Mouse (Mus musculus): ENCODE measurements around the gene Ucp2.

The Ucp2 gene

DNA sequence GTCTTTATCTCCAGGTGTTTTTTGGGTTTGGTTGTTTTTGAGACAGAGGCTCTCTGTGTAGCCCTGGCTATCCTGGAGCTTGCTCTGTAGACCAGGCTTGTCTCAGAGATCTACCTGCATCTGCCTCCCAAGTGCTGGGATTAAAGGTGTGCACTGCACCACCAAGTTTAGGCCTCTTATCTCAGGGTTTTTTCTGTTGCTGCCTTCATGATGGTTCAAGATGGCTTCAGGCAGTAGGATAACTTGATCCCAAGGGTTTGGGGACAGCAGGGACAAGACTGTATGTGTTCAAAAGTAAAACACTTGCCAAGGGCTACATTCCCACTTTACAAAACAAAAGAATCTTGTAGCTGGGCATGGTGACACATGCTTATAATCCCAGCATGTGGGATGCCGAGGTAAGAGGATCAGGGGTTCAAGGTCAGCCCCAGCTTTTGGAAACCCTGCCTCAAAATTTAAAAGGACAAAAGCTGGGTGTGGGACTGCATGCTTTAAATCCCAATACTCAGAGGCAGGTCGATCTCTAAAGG, 8.8 kb downstream of the Ucp2 start:
- DNase-seq (ENCODE audit: low read depth, low spot score) = no peak

DNA sequence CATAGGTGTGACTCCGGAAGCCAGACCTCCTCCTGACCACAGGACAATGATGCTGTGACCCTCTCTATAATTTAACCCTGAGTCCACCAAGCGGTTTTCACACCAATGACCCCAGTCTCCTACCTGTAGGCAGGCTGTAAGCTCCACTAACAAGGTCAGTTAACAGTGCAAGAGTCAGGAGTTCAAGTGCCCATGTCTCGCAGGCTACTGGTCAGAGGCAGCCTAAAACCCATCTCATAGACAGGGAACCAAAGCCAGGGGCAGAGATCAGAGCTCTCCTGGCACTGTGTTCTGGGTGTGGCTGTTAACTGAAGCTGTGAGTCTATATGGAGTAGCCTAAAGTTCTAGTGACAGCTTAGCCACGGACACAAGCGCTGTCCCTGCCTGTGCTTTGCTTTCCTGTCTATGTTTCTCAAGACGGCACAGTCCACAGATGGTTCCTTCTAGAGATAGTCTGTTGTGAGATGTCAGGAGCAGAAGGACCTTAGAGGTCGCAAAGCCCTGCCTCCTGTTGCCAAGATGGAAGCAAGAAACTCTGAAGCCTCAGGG, 9.3 kb downstream of the Ucp2 start:
- DNase-seq (ENCODE audit: low read depth, low spot score) = no peak

DNA sequence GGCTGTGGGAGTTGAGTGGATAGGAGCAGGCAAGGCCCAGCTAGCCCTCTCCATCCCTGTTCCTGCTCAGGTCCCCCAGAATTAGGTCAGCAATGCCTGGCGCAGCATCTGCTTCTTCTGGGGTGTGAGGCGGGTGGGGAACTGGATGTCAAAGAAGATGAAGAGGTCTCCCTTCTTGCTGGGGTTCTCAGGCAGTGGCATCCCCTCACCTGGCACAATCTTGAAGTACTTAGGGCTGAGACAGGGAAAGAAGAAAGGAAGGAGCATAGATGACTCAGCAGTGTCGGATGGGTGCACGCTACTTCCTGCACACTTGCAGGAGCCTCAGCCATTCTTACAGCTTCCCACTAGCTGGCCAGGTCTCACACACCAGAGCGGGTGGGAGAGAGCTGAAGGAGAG, 9.9 kb downstream of the Ucp2 start:
- DNase-seq (ENCODE audit: low read depth, low spot score) = no peak

DNA sequence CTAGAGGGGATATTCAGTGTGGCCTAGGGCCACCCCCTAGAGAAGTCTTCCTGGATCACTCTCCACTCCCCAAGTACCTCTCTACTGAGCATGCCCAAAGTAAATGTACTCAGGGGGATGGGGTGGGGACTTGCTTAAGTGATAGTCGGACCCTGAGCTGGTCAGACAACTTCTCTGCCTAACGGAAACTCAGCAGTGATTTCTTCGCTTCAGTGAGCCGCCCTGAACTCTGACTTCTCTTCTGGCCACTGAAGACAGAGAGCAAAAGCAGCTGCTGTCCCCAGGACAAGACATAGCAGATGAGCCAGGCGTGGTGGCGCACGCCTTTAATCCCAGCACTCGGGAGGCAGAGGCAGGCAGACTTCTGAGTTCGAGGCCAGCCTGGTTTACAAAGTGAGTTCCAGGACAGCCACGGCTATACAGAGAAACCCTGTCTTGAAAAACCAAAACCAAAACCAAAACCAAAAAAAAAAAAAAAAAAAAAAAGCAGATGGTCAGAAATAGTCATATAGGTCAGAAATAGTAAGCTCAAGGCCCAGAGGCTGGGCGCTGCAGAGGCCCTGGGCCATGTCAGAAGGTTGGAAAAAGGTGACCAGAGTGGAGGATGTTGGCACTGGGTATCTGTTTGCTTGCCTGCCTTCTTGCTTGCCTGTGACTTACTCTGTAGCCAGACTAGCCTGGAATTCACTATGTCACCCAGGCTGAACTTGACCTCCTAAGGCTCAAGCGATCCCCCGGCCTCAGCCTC, 11.8 kb downstream of the Ucp2 start:
- no peak for DNase-seq (ENCODE audit: low read depth, low spot score)

DNA sequence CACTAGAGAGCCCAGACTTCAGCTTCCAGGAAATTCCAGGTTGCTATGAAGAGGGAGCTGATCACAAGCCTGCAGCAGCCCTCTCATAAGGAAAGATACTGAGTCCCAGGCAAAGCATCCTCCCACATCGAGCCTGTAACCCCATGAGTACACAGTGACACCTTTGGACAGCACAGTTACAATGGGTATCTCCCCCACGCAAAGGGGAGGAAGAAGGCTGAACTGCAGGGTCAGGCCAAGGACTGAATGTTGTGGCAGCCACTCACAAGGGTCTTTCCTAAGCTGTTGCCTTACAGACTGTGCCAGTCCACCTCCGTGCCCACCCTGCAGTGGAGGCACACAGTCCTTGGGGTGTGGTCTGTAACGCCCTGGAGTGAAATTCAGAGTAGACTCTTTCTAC, 13.4 kb downstream of the Ucp2 start:
- DNase-seq (ENCODE audit: low read depth, low spot score) = no peak

DNA sequence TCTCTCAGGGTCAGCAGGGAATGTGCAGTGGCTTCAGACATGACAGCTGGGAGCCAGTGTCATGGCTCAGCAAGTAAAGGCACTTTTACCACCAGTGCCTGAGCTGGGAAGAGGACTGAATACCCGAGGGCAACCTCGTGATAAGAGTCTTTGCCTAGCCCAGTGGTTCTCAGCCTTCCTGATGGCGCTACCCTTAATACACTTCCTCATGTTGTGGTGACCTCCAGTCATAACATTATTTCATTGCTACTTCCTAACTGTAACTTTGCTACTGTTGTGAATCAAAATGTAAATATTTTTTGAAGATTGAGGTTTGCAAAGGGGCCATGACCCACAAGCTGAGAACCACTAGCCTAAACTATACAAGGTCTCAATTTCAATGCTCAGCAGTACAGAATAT, 15.5 kb downstream of the Ucp2 start:
- no peak for DNase-seq (ENCODE audit: low read depth, low spot score)

DNA sequence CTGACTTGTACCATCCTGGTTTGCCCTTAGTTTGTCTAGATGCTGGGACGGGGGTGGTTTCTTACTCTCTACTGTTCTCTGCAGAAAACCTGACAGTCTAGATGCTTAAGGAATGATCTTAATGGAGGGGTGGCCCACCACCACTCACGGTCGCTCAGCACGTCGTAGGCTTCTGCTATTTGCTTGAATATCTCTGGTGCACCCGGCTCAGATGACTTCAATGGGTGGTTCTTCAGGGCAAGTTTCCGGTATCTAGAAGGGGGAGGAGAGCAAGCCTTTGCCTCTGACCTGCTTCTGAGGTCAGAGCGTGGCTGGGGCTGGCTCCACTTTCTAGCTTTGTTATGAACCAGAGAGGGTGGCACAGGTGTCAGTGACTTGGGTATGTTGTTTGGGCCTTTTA, 18.5 kb downstream of the Ucp2 start:
- no peak for DNase-seq (ENCODE audit: low read depth, low spot score)

DNA sequence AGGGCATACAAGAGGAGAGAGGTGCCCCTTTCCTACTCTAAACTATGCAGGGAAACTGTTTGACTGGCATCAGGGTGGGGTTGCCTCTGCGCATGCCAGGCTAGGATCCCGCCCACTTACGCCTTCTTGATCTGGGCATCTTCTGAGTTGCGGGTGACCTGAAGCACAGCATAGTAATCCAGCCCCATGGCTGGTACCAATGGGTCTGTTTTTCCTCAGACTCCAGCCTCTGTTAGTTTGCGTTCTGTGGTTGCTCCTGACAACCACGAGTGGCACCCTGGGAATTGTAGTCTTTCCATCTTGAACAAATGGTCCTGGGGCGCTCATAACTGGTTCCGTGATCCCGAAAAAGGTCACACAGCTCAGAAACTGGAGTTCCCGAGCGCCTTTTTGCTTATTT, 21.4 kb downstream of the Ucp2 start, which contains the start of gene Dnajb13:
Dnajb13 (minus strand) TSS at position 388 of the 400 bp plus-strand sequence.
- DNase-seq (ENCODE audit: low read depth, low spot score) = no peak

DNA sequence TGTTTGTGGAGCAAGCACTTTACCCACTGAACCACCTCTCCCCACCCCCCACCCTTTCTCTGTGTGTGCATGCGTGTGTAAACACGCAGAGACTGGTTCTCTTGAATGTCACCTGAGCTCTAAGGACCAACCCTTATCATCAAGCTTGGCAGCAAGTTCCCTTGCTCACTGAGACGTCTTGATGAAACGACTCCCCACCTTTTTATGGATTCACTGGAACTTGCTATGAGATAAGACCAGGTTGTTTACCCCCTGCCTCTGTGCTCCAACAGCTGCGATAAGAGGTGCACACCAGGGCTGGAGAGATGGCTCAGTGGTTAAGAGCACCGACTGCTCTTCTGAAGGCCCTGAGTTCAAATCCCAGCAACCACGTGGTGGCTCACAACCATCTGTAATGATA, 27.1 kb downstream of the Ucp2 start:
- no peak for DNase-seq (ENCODE audit: low read depth, low spot score)

DNA sequence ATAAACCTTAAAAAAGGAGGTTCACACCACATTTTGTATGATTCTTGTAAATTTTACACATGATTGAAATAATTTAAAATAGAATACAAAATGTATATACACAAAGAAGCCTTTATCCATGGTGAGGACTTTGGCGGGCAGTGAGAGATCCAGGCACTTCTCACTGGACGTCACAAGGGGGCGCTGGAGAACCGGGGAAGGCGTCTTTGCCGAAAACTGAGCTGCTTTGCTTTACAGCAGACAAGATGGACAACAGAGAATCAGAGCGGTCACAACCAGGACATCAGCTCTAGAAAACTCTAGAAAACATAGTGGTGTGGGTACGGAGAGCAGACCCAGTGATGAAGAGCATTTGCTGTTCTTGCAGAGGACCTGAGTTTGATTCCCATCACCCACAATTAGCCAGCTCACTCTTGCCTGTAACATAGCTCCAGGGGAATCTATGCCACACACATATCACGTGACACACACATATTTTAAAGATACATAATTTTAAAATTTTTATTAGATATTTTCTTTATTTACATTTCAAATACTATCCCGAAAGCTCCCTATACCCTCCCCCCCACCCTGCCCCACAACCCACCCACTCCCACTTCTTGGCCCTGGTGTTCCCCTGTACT, 27.6 kb downstream of the Ucp2 start:
- DNase-seq (ENCODE audit: low read depth, low spot score) = peak; percentile 80

DNA sequence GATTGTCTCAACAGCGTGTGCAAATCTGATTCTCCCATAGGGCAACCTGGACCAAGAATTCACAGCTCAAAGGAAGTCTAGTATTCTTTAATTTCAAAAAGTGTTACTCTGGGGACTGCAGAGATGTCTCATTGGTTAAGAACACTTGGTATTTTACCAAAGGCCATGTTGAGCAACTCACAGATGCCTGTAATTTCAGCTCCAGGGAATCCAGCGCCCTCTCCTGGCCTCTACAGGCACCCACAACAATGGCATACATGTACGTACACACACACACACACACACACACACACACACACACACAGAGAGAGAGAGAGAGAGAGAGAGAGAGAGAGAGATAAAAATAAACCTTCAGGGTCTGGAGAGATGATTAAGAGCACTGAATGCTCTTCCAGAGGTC, 29.1 kb downstream of the Ucp2 start:
- no peak for DNase-seq (ENCODE audit: low read depth, low spot score)

DNA sequence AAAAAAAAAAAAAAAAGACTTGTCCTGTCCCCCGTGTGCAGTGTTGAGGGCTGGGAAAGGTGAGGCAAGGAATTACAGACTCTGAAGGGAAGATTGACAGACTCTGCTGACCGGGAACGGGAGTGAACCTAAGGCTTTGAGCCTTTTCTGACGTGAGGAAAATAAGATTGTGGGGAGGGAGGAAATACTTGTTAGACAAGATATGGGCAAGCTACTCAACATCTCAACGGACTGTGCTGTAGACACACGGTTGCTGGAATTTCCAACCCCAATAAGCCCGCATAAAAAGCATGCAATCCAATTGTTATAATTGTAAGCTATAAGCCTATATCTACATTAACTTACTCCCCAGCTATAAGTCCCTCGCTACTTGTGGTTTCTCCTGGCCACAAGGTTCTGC, 31.5 kb downstream of the Ucp2 start:
- no peak for DNase-seq (ENCODE audit: low read depth, low spot score)

DNA sequence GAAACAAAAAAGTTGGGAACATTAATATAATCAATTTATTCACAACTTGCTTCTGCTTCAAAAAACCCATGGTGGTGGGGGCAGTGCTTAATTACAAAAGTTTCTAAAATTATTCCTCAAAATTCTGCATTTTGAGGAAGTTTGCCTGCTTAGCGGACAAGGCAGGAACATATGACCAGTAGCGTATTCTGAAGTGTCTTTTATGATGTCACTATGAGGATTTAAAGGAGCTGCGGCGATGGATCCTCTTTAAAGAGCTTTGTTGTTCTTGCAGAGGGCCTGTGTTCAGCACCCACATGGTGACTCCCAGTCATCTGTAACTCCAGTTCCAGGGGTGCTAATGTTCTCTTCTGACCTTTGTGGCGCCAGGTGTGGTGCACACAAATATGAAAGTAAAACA, 37.6 kb downstream of the Ucp2 start:
- no peak for DNase-seq (ENCODE audit: low read depth, low spot score)

DNA sequence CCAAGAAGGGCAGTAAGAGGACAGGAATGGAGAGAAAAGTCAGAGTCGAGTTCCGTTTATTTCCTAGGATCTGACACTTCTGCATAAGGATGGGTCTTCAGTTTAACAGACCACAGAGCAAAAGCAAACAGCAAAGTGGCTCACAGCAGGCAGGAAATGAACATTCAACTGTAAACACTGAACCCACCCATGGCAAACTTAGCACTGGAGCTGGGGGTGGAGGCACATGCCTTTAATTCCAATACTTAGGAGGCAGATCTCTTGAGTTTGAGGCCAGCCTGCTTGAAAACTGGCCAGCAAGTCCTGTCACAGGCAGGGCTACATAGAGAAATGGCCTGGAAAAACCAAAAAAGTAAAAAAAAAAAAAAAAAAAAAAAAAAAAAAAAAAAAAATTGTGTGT, 40.4 kb downstream of the Ucp2 start:
- no peak for DNase-seq (ENCODE audit: low read depth, low spot score)

DNA sequence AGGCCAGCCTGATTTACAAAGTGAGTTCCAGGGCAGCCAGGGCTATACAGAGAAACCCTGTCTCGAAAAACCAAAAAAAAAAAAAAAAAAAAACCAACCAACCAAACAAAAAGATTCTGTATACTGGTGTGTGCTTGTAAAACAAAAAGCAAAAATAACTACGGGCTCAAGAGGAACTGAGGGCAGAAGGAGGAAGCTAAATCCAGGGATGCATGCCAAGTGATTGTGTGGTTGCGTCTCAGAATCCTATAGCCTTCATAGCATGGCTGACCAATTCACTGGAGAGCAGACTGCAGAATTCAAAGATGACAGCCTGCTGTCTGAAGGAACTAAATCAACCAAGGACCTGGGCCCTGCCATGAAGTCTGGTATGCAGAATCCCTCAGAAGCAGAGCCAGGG, 41.1 kb downstream of the Ucp2 start:
- no peak for DNase-seq (ENCODE audit: low read depth, low spot score)

DNA sequence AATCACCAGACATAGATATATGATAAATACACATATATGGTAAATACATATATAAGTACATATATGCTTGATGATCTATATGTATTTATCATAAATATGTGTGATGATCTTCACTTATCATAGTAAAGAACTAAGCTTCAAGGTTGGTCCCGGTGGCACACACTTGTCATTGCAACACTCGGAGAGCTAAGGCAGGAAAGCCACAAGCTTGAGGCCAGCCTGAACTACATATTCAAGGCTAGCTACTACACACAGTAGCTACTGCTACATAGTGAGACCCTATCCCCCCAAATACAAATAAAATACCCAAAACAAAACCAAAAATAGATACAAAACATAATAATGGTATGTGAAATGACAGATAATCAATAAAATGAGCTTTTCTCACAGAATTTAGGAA, 42.7 kb downstream of the Ucp2 start:
- DNase-seq (ENCODE audit: low read depth, low spot score) = no peak

DNA sequence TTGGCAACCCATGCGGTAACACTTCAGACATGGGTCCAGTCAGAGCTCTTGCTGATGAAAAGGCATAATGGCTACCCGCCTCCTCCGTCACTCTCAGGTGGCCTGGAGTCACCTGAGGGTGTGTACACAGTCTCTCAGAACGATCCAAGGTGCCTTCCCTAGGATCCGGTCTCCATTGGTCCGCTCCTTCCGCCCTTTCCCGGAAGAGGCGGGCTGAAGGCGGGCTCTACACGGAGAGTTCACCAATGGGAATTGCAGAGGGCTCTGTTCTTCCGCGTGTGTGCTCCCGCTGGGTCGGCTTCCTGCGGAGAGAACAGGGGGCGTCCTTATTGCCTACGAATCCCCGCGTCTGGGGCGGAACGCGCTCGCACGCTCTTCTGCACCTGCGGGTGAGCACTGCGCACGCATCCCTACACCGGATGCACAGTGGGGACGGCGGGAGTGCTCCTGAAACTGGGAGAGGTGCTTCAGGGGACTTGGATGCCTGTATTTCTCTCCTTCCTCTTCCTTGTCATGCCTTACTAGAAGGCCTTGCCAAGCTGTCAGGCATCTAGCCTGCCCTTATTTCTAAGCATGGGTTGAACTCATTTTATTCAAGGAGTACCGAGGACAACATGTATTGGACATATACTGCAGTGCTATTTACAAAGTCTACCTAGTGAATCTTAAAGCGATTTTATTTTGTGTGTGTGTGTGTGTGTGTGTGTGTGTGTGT, 43.8 kb downstream of the Ucp2 start, which contains the start of gene Coa4:
Coa4 (plus strand) TSS at position 268 of the 715 bp plus-strand sequence.
- DNase-seq (ENCODE audit: low read depth, low spot score) = peak; percentile 93

DNA sequence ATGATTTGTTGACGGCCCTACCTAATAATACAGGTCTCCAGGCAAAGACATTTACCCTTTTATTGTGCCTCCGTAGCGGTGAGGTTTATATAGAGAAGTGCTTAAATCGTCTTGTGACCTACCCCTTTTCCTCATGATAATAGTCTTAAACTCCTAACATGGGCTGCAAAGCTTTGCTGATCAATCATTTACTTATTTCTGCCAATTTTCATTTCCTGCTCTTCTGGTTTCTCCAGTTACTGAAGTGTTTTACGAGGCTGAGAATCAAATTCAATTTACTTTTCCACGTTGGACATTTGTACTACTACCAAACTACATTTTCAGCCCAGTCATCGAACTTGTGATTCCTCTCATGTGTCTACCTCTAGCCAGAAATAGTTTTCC, 44.4 kb downstream of the Ucp2 start:
- DNase-seq (ENCODE audit: low read depth, low spot score) = no peak

DNA sequence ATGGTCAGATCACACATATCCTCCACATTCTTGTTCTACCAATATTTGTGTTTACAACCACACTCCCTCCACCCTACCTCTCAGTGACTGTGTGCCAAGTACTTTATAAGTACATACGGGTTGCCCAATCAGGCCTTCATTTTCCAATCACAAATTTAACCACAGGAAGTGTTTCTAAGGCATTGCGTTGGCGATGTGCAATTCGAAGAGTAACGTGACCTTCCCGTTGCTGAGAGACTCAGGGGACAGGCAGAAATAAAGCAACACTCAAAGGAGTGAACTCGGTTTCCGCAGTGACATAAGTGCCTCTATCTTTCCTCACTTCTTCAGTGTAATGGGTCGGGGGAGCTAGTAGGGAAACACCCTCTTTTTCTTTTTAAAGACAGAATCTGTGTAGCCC, 46.4 kb downstream of the Ucp2 start:
- DNase-seq (ENCODE audit: low read depth, low spot score) = no peak

DNA sequence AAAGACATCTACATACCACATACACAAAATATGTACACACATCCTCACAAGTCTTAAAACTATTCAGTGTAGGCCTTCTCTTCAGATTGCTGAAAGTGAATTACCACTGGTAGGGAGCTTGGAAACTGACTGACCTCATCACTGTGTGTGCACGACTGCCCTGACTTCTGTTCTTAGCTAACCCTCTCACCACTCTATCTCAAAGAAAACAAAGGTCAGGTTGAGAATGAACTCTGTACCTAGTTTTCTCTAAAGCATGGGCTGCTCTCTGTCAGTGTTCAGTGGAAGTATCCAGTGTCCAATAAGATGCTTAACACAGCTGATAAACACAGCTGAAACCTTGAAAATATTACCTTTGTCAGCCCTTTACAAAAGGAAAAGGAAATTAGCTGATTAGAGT, 51.3 kb downstream of the Ucp2 start:
- DNase-seq (ENCODE audit: low read depth, low spot score) = no peak

DNA sequence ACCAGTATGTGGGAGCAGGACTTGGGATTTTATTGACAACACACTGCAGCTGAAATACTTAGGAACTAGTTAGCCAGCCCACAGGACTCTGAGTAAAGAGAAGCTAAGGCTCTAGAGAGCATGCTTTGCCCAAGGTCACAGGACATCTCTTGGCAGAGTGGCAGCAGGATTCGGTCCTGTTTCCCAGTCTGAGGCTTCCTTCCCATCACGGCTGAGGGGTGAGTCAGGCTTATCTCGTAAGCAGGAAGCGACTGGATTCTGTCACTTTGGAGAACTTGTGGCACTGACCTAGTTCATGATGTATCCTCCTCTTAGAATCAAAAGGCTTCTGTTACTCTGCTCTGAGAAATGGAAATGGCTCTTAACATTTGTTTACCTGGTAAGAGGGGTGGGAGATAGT, 54.5 kb downstream of the Ucp2 start:
- no peak for DNase-seq (ENCODE audit: low read depth, low spot score)

DNA sequence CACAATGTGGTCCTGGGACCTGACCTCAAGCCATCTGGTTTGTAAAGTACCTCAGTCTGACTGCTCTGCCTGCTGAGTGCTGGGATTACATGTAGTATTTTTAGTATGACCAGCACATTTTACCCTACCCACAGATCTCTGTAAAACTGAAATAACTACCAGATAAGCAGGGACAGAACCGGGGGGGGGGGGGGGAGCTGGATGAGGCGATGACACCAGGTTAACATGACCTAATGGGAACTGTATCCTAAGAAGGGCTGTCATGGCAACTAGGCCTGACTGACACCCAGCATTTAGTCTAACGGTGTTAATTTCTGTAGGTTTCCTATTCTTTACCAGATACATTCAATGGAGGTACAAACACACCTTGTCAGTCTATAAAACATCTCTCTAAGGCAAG, 56.7 kb downstream of the Ucp2 start:
- no peak for DNase-seq (ENCODE audit: low read depth, low spot score)

All from forelimb bud, embryonic 11.5 days (tissue).